Mouse (Mus musculus): ENCODE results near the gene Nipsnap1. TPM values are rescaled to one million over a fixed set of nuclear protein-coding genes. Genes with fewer than 3 reads are reported as not detected.

Gene Nipsnap1
- total and polyA plus RNA-seq, 3 experiments, result 13.7 to 22.9 TPM; not detected in 1

- Histone ChIP-seq H3K4me1 (ENCODE audit: control insufficient read depth in 1 of 2, insufficient read depth in 2 of 2, low read length in 2 of 2) (no peaks in the 10 kb centered on the region), H3K27ac (ENCODE audit: control insufficient read depth, low read depth, low read length) (no peak overlapping the region), H3K9ac (ENCODE audit: control insufficient read depth, low read depth, low read length, poor library complexity, severe bottlenecking) (no peak overlapping the region), H3K4me3 (ENCODE audit: control insufficient read depth in 1 of 2, insufficient read depth in 1 of 2, low read depth in 2 of 2, low read length in 2 of 2) (no peak overlapping the region), H3K79me2 (ENCODE audit: control insufficient read depth, insufficient read depth, low read length, poor library complexity) (peaks cover 5% of the 10 kb centered on the region; the same call in 1 of the 2 replicates), H3K36me3 (ENCODE audit: control insufficient read depth in 1 of 2, insufficient read depth in 2 of 2, low read length in 2 of 2) (peaks cover 0 to 17% of the 10 kb centered on the region in 2 experiments; a peak in 2 of 4 replicates), H3K27me3 (ENCODE audit: control insufficient read depth in 1 of 2, insufficient read depth in 2 of 2, low read length in 2 of 2) (no peaks in the 10 kb centered on the region), H3K9me3 (replicated peaks; ENCODE audit: insufficient read depth, low read length) (no peaks in the 10 kb centered on the region)
- no peak for TF ChIP-seq MXI1 (IDR thresholded peaks at IDR 0.05; ENCODE audit: low read depth, low read length)
- TF ChIP-seq NRF1 (IDR thresholded peaks at IDR 0.05; ENCODE audit: insufficient read depth, low read depth, low read length, poor library complexity, severe bottlenecking), result no peak
- TF ChIP-seq MAZ (IDR thresholded peaks at IDR 0.05; ENCODE audit: low read depth, low read length), result no peak
- no peak for TF ChIP-seq RCOR1 (IDR thresholded peaks at IDR 0.05; ENCODE audit: low read depth, low read length)
- no peak for TF ChIP-seq CHD2 (IDR thresholded peaks at IDR 0.05; ENCODE audit: low read length)
- no peak for TF ChIP-seq BHLHE40 (IDR thresholded peaks at IDR 0.05; ENCODE audit: borderline replicate concordance, low read depth, low read length)
- no peak for DNase-seq (ENCODE audit: low read depth, low spot score)
Observed at GRCm38 (mm10) chr11:4901956-4902355, 28.2 kb downstream of the Nipsnap1 start.

GRCm38 (mm10) chr11:4906231-4906630, 32.5 kb downstream of the Nipsnap1 start:
- Histone ChIP-seq H3K27ac (ENCODE audit: control insufficient read depth, low read depth, low read length) (no peak overlapping the region), H3K4me3 (ENCODE audit: control insufficient read depth in 1 of 2, insufficient read depth in 1 of 2, low read depth in 2 of 2, low read length in 2 of 2) (no peak overlapping the region), H3K9me3 (replicated peaks; ENCODE audit: insufficient read depth, low read length) (no peaks in the 10 kb centered on the region), H3K36me3 (ENCODE audit: control insufficient read depth in 1 of 2, insufficient read depth in 2 of 2, low read length in 2 of 2) (peaks cover 0 to 16% of the 10 kb centered on the region in 2 experiments; a peak in 2 of 4 replicates), H3K4me1 (ENCODE audit: control insufficient read depth in 1 of 2, insufficient read depth in 2 of 2, low read length in 2 of 2) (no peaks in the 10 kb centered on the region), H3K27me3 (ENCODE audit: control insufficient read depth in 1 of 2, insufficient read depth in 2 of 2, low read length in 2 of 2) (no peaks in the 10 kb centered on the region), H3K79me2 (ENCODE audit: control insufficient read depth, insufficient read depth, low read length, poor library complexity) (no peaks in the 10 kb centered on the region), H3K9ac (ENCODE audit: control insufficient read depth, low read depth, low read length, poor library complexity, severe bottlenecking) (no peak overlapping the region)
- DNase-seq (ENCODE audit: low read depth, low spot score), result no peak
- TF ChIP-seq MAFK (IDR thresholded peaks at IDR 0.05; ENCODE audit: borderline replicate concordance, low read depth, low read length) (no peak), TBP (IDR thresholded peaks at IDR 0.05; ENCODE audit: low read depth, low read length) (no peak), HCFC1 (IDR thresholded peaks at IDR 0.05; ENCODE audit: low read depth, low read length) (no peak), KAT2A (conservative IDR thresholded peaks at IDR 0.05; ENCODE audit: low read depth, low read length) (no peak), ETS1 (IDR thresholded peaks at IDR 0.05; ENCODE audit: low read depth, low read length) (no peak), USF2 (IDR thresholded peaks at IDR 0.05; ENCODE audit: borderline replicate concordance in 1 of 2, insufficient read depth in 1 of 2, low read depth in 1 of 2, low read length in 2 of 2) (no peak), CTCF (IDR thresholded peaks at IDR 0.05 in 2 of 3, conservative IDR thresholded peaks at IDR 0.05 in 1 of 3; ENCODE audit: control insufficient read depth in 1 of 3, insufficient read depth in 1 of 3, low read depth in 2 of 3, low read length in 3 of 3, poor library complexity in 1 of 3, severe bottlenecking in 1 of 3) (no peak), NRF1 (IDR thresholded peaks at IDR 0.05; ENCODE audit: insufficient read depth, low read depth, low read length, poor library complexity, severe bottlenecking) (no peak), MEF2A (IDR thresholded peaks at IDR 0.05; ENCODE audit: extremely low read depth, insufficient replicate concordance, low read depth, low read length, poor library complexity, severe bottlenecking) (no peak), TAL1 (IDR thresholded peaks at IDR 0.05; ENCODE audit: low read length) (no peak), MYC (IDR thresholded peaks at IDR 0.05; ENCODE audit: low read depth, low read length) (no peak), ZMIZ1 (IDR thresholded peaks at IDR 0.05; ENCODE audit: low read depth, low read length) (no peak)
